Mouse (Mus musculus) midbrain, embryonic 16.5 days (tissue): Measurements from ENCODE around the gene Cep44. TPM values are rescaled to one million over a fixed set of nuclear protein-coding genes. Genes with fewer than 3 reads are reported as not detected.

Experiments
- ATAC-seq: fragments of 200-750 bp; cut with Nextera tagmentation; 2 replicates; pipeline ENCODE4 v1.8.0; 2017; ENCODE audit warnings: moderate TSS enrichment
- H3K27ac ChIP-seq: fragments of 300-500 bp; sonication (generic); 2 replicates; pipeline ENCODE4 v1.5.1; 2014; ENCODE audit warnings: mild to moderate bottlenecking, low read length, mixed read lengths
- H3K27me3 ChIP-seq: fragments of 300-500 bp; sonication (generic); 2 replicates; pipeline ENCODE4 v1.6.1; 2014; ENCODE audit warnings: low read depth, low read length, mixed read lengths; ENCODE audit not compliant: control insufficient read depth, insufficient read depth
- H3K36me3 ChIP-seq: fragments of 300-500 bp; sonication (generic); 2 replicates; pipeline ENCODE4 v1.6.1; 2014; ENCODE audit warnings: mild to moderate bottlenecking, low read length, moderate library complexity, mixed read lengths; ENCODE audit not compliant: control insufficient read depth, insufficient read depth
- H3K4me1 ChIP-seq: fragments of 300-500 bp; sonication (generic); 2 replicates; pipeline ENCODE4 v1.6.1; 2014; ENCODE audit warnings: mild to moderate bottlenecking, low read length, mixed read lengths; ENCODE audit not compliant: control insufficient read depth, insufficient read depth
- H3K4me2 ChIP-seq: fragments of 300-500 bp; sonication (generic); 2 replicates; pipeline ENCODE4 v1.6.1; 2014; ENCODE audit warnings: mild to moderate bottlenecking, low read length, mixed read lengths
- H3K4me3 ChIP-seq: fragments of 300-500 bp; sonication (generic); 2 replicates; pipeline ENCODE4 v1.5.1; 2014; ENCODE audit warnings: low read depth, mild to moderate bottlenecking, low read length, moderate library complexity, mixed read lengths
- H3K9ac ChIP-seq: fragments of 300-500 bp; sonication (generic); 2 replicates; pipeline ENCODE4 v1.6.1; 2014; ENCODE audit warnings: low read depth, low read length, mixed read lengths
- H3K9me3 ChIP-seq: fragments of 300-500 bp; sonication (generic); replicated peaks from 2 replicates; pipeline ENCODE4 v1.6.1; 2014; ENCODE audit warnings: mild to moderate bottlenecking, low read length, mixed read lengths; ENCODE audit not compliant: control insufficient read depth, poor library complexity, severe bottlenecking
- WGBS: fragments of 180-500 bp; shearing (Covaris S2); extraction: QIAGEN DNeasy Blood & Tissue Kit; methylation state at CpG from one replicate; pipeline ENCODE4 v1.1.7; 2014; 5-methylcytosine and 5-hydroxymethylcytosine counted together
- polyA plus RNA-seq: library from polyadenylated mRNA; unstranded; fragments of >200 nt; fragmentation: Nextera tagmentation; extraction: Ambion mirVana; gene quantifications from 2 replicates; pipeline ENCODE4 v1.2.1, GENCODE M21; 2015

Gene Cep44
- polyA plus RNA-seq = 21.7 and 23.1 TPM in 2 replicates

DNA sequence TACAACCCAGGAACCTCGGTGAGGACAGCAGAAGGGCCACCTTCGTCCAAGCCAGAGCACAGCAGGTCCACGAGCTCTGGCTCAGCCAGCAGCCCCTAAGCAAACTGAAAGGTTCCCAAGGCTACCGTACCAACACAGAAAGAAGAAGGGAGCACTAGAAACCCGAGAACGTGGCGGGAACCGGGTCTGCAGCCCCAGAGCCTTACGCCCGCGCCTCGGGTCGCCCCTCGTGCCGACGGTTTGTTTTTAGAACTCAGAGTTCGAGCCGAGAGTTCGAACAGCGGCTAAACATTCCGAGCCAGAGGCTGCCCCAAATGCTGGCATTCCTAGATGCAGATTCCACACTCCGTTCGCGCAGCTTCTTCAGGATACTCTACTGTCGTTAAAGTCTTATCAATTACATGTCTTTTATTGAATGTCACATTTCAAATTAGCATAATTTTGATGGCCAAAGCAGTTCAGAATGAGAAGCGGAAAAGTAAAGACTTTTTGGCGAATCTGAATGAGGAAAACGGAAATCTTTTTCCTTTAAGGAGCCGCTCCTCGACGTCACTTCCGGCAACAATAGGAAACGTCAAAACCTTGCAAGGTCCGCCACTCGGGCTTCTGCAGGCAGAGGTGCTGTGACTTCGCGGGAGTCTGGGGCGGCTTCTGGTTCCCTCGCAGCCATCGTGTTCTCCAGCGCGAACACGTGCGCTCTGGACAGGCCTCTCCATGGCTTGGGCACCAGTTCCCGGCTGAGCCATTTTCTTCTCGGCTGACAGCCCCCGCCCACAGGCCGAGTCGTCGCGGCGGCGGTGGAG lies at the start of gene Cep44, which contains the start of gene Fbxo8:
TSS of gene Cep44 (minus strand) at position 490 of the 803 bp plus-strand sequence.
TSS of gene Fbxo8 (plus strand) at position 533 of the 803 bp plus-strand sequence.
- H3K4me1 ChIP-seq = peaks cover 16% of the 10 kb centered on the region
- peak; percentile 96 for ATAC-seq
- peak within 1 kb of the TSS; percentile 87 for H3K9ac ChIP-seq
- H3K9me3 ChIP-seq = no peaks in the 10 kb centered on the region
- no peaks in the 10 kb centered on the region for H3K27me3 ChIP-seq
- peak within 1 kb of the TSS; percentile 86 for H3K4me2 ChIP-seq
- H3K27ac ChIP-seq = peak within 1 kb of the TSS; percentile 82
- 0% methylated on average over 53 of the region's 53 CpGs for WGBS
- no peaks in the 10 kb centered on the region for H3K36me3 ChIP-seq
- peak within 1 kb of the TSS; percentile 82 for H3K4me3 ChIP-seq

DNA sequence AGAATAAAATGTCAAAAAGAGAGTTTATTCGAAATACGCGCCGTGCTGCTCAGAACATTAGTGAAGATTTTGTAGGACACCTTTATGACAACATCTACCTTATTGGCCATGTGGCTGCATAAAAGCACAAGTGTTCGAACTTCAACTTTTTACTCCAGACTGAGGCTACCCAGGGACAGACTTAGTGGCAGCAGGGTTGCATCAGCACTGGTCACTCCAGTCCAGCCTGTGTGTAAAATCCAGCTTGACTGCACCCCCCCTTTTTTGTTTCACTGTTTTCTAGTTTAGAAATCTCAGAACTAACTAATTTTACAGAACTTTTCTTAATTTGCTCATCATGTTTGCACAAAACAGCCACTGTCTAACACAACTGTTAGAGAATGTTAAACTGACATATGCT lies 40.7 kb upstream of the Cep44 start:
- no peak for ATAC-seq
- Histone ChIP-seq H3K4me2 (no peak overlapping the region), H3K9me3 (no peaks in the 10 kb centered on the region), H3K4me3 (no peak overlapping the region), H3K27me3 (no peaks in the 10 kb centered on the region), H3K36me3 (peaks cover 8% of the 10 kb centered on the region), H3K9ac (no peak overlapping the region), H3K4me1 (no peaks in the 10 kb centered on the region), H3K27ac (no peak overlapping the region)
- 93% methylated on average over 5 of the region's 5 CpGs for WGBS

- 98% methylated on average over 1 of the region's 1 CpGs for WGBS
- Histone ChIP-seq H3K36me3 (peaks cover 8% of the 10 kb centered on the region), H3K4me3 (no peak overlapping the region), H3K4me1 (no peaks in the 10 kb centered on the region), H3K4me2 (no peak overlapping the region), H3K9ac (no peak overlapping the region), H3K9me3 (no peaks in the 10 kb centered on the region), H3K27ac (no peak overlapping the region), H3K27me3 (no peaks in the 10 kb centered on the region)
- no peak for ATAC-seq
These were observed 40.2 kb upstream of the Cep44 start for GRCm38 (mm10) chr8:56591084-56591483.

- no peak overlapping the region for H3K27ac ChIP-seq
- no peaks in the 10 kb centered on the region for H3K27me3 ChIP-seq
- ATAC-seq = no peak
- peaks cover 8% of the 10 kb centered on the region for H3K36me3 ChIP-seq
- no peak overlapping the region for H3K9ac ChIP-seq
- no peak overlapping the region for H3K4me2 ChIP-seq
- H3K9me3 ChIP-seq = no peaks in the 10 kb centered on the region
- no peak overlapping the region for H3K4me3 ChIP-seq
- WGBS = 83% methylated on average over 2 of the region's 2 CpGs
- H3K4me1 ChIP-seq = no peaks in the 10 kb centered on the region
These were observed 38.2 kb upstream of the Cep44 start for GRCm38 (mm10) chr8:56589004-56589403.

DNA sequence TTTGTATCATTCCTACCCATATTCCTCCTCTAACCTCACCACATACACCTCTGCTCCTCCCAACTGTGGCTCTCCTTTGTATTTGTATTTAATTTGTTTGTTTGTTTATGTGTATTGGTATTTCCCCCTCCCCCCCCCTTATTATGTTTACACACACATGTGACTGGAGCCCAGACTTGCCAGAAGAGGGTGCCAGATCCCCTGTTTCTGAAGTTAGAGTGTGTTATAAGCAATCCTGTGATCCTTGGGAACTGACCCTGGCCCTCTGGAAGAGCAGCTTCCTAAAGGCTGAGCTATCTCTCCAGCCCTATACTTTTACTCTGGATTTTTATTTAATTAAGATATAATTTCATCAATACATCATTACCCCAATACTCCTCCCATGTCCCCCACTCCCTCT lies 32.0 kb upstream of the Cep44 start:
- H3K4me3 ChIP-seq = no peak overlapping the region
- no peak overlapping the region for H3K27ac ChIP-seq
- no peak overlapping the region for H3K9ac ChIP-seq
- ATAC-seq = no peak
- H3K36me3 ChIP-seq = no peaks in the 10 kb centered on the region; the same call in 1 of the 2 replicates
- no peaks in the 10 kb centered on the region for H3K4me1 ChIP-seq
- H3K9me3 ChIP-seq = no peaks in the 10 kb centered on the region
- H3K4me2 ChIP-seq = no peak overlapping the region
- no peaks in the 10 kb centered on the region for H3K27me3 ChIP-seq

DNA sequence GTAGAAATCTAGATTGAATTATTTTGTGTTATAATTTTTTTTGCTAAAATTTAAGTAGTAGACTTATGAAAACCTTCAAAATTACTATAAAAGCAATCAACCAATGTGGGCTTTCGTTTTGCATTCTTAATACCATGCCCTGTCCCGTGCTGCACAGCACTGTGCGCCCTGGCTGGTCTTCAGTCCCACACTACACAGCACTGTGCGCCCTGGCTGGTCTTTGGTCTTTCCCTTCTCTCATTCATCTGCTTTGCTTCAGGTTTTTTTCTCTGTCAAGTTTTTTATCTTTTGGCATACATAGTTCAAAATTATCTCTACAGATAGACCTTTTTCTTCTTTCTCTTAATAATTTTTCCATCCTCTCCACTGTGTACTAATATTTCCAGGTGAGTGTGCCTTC lies 30.1 kb upstream of the Cep44 start:
- Histone ChIP-seq H3K4me3 (no peak overlapping the region), H3K4me1 (no peaks in the 10 kb centered on the region), H3K27ac (no peak overlapping the region), H3K4me2 (no peak overlapping the region), H3K36me3 (no peaks in the 10 kb centered on the region; the same call in 1 of the 2 replicates), H3K9me3 (no peaks in the 10 kb centered on the region), H3K27me3 (no peaks in the 10 kb centered on the region), H3K9ac (no peak overlapping the region)
- 89% methylated on average over 4 of the region's 4 CpGs for WGBS
- no peak for ATAC-seq

DNA sequence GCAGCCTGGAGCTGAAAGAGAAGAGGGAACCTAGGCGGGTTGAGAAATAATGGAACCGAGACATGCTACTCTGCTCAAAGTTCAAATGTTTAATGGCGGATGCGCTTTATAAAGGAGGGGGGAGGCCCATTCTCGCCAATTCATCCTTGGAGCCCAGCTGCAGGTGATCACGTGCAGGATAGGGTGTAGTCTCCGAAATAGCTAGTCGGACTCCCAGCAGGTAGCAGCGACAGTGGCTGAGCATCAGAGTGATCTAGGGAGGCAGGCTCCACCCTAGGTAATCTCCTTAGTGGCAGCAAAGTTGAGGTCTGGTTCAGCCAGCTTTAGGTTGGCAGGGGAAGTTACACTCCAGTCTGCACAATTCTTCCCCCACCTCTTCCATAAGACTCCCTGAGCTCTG lies 16.0 kb upstream of the Cep44 start:
- WGBS = 91% methylated on average over 9 of the region's 9 CpGs
- ATAC-seq = no peak
- Histone ChIP-seq H3K9me3 (no peaks in the 10 kb centered on the region), H3K9ac (no peak overlapping the region), H3K4me1 (no peaks in the 10 kb centered on the region), H3K4me3 (no peak overlapping the region), H3K4me2 (no peak overlapping the region), H3K36me3 (no peaks in the 10 kb centered on the region; the same call in 1 of the 2 replicates), H3K27me3 (no peaks in the 10 kb centered on the region), H3K27ac (no peak overlapping the region)

DNA sequence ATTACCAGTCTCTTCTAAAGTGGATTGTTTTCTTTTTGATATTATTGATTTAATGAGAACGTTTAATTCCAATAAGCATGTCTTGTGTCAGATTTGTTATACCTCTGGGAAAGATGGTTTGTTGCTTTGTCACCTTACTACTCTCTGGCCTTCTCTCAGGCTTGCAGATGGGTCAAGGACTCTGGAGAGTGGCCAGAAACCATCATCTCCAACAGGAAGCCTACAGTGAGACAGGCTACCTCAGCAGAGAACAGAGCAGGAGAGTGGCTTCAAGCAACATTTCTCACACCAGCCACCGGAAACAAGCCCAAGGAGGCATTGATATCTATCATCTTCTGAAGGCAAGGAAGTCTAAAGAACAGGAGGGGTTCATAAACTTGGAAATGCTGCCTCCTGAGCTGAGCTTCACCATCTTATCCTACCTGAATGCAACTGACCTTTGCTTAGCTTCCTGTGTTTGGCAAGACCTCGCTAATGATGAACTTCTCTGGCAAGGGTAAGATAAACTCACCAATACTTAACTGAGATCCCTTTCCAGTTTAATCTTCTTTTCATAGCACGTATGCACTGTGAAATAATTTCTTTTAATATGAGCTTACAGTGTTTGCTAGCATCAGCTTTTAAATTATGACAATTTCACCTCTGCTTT lies 13.7 kb upstream of the Cep44 start:
- H3K4me1 ChIP-seq = no peaks in the 10 kb centered on the region
- no peaks in the 10 kb centered on the region for H3K27me3 ChIP-seq
- H3K27ac ChIP-seq = no peak overlapping the region
- H3K4me3 ChIP-seq = no peak overlapping the region
- H3K9me3 ChIP-seq = no peaks in the 10 kb centered on the region
- no peak overlapping the region for H3K9ac ChIP-seq
- 94% methylated on average over 4 of the region's 4 CpGs for WGBS
- ATAC-seq = no peak
- no peak overlapping the region for H3K4me2 ChIP-seq
- no peaks in the 10 kb centered on the region; the same call in 1 of the 2 replicates for H3K36me3 ChIP-seq

DNA sequence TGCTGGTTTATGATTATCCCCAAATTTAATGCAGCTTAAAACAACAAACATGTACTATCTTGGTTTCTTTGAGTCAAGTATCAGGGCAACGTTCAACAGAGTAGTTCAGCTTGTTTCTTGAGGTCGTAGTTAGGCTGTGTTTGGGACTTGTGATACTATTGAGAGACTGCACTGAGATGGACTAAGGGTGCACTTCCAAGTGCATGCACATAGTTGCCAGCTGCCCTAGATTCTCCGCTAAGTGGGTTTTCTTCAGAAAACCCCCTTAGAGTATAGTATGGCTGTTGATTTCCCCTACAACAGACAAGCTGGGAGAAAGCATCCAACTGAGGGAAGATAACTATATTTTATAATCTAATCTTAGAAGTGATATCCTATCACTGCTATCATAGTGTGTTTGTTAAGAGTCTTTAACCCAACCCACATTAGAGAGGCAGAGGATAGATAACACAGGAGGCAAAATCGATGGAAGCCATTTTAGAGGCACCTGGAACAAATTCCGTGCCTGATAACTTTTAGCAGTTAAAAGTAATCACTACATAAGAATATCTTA lies 1.8 kb upstream of the Cep44 start:
- peak overlapping the region; percentile 28; the same call in 1 of the 2 replicates for H3K4me2 ChIP-seq
- peaks cover 16% of the 10 kb centered on the region for H3K4me1 ChIP-seq
- H3K27me3 ChIP-seq = no peaks in the 10 kb centered on the region
- H3K36me3 ChIP-seq = no peaks in the 10 kb centered on the region
- H3K27ac ChIP-seq = no peak overlapping the region
- H3K4me3 ChIP-seq = no peak overlapping the region
- ATAC-seq = no peak
- no peak overlapping the region for H3K9ac ChIP-seq
- no peaks in the 10 kb centered on the region for H3K9me3 ChIP-seq
- 74% methylated on average over 5 of the region's 5 CpGs for WGBS
